Comparison of ENCODE assay signal across 27 mouse cellular contexts in genomic region chr16:14364066-14364465, GRCm38 (mm10). TPM values are rescaled to one million over a fixed set of nuclear protein-coding genes. Genes with fewer than 3 reads are reported as not detected.
DNase-seq lines count a peak whose midpoint lies in the region; ATAC-seq and TF ChIP-seq lines count a peak whose summit lies in the region.
"Had no signal": no experiment of that assay in that cellular context is flagged by ENCODE, and none has a peak within 500 bp of the region (broad histone marks: within the 10 kb centered on the region; RNA-seq: fewer than 3 reads in every experiment).

No protein-coding gene starts in this region.

- no peak overlapping the region for H3K4me2 ChIP-seq in midbrain, embryonic 11.5 days
- no peak overlapping the region for H3K4me2 ChIP-seq in midbrain, embryonic 13.5 days (replicated peaks)
- peak overlapping the region; percentile 22; the same call in 1 of the 2 replicates for H3K4me2 ChIP-seq in liver, embryonic 13.5 days
- H3K4me2 ChIP-seq in forebrain, postnatal 0 days (ENCODE audit: low read depth): no peak overlapping the region
- H3K4me2 ChIP-seq: heart, embryonic 15.5 days; hindbrain, embryonic 12.5 days; intestine, embryonic 15.5 days had no signal

- 96% methylated on average over 6 of the region's 6 CpGs for WGBS in midbrain, embryonic 11.5 days
- WGBS in midbrain, embryonic 13.5 days: 93% methylated on average over 6 of the region's 6 CpGs
- 60% methylated on average over 6 of the region's 6 CpGs for WGBS in liver, embryonic 13.5 days (ENCODE audit: insufficient replicate concordance)
- 66% methylated on average over 6 of the region's 6 CpGs for WGBS in thymus, adult 2 months
- 92% methylated on average over 6 of the region's 6 CpGs for WGBS in forebrain, postnatal 0 days

- H3K4me3 ChIP-seq in gastrocnemius, adult 2 months: peak overlapping the region; percentile 3; the same call in 1 of the 2 replicates
- H3K4me3 ChIP-seq in midbrain, embryonic 11.5 days (ENCODE audit: low read depth, low read length): no peak overlapping the region
- no peak overlapping the region for H3K4me3 ChIP-seq in midbrain, embryonic 13.5 days (replicated peaks)
- H3K4me3 ChIP-seq in liver, embryonic 13.5 days (replicated peaks): no peak overlapping the region
- H3K4me3 ChIP-seq in thymus, adult 2 months (ENCODE audit: control insufficient read depth, insufficient read depth, low read length): no peak overlapping the region
- no peak overlapping the region for H3K4me3 ChIP-seq in forebrain, postnatal 0 days (ENCODE audit: low read depth, low read length)
- H3K4me3 ChIP-seq: heart, embryonic 10.5 days; heart, embryonic 15.5 days; hindbrain, embryonic 12.5 days; intestine, embryonic 15.5 days had no signal

- no peak for TF ChIP-seq POLR2A in thymus, adult 2 months (IDR thresholded peaks at IDR 0.05; ENCODE audit: control insufficient read depth, extremely low read depth, insufficient read depth, low read length, poor library complexity)

- no peak for ATAC-seq in midbrain, embryonic 11.5 days (ENCODE audit: low FRiP score)
- ATAC-seq in midbrain, embryonic 13.5 days: no peak
- no peak for ATAC-seq in liver, embryonic 13.5 days (ENCODE audit: low read depth)
- ATAC-seq in forebrain, postnatal 0 days: no peak
- ATAC-seq: CD4-positive, CD25-positive, alpha-beta regulatory T cell, adult 4 months; forebrain, embryonic 14.5 days; hindbrain, postnatal 0 days; intestine, embryonic 15.5 days had no signal

- TF ChIP-seq CTCF in gastrocnemius, adult 2 months (IDR thresholded peaks at IDR 0.05): no peak
- no peak for TF ChIP-seq CTCF in thymus, adult 2 months (IDR thresholded peaks at IDR 0.05; ENCODE audit: borderline replicate concordance, control insufficient read depth, extremely low read depth, insufficient read depth, low read length, poor library complexity)
- no peak for TF ChIP-seq CTCF in forebrain, postnatal 0 days (IDR thresholded peaks at IDR 0.05; ENCODE audit: low read depth)

- no peaks in the 10 kb centered on the region for H3K36me3 ChIP-seq in midbrain, embryonic 11.5 days (ENCODE audit: control insufficient read depth, insufficient read depth, low read length)
- H3K36me3 ChIP-seq in midbrain, embryonic 13.5 days: no peaks in the 10 kb centered on the region
- no peaks in the 10 kb centered on the region for H3K36me3 ChIP-seq in liver, embryonic 13.5 days
- H3K36me3 ChIP-seq in thymus, adult 2 months (ENCODE audit: control insufficient read depth, insufficient read depth, low read length): no peaks in the 10 kb centered on the region
- no peaks in the 10 kb centered on the region for H3K36me3 ChIP-seq in forebrain, postnatal 0 days (ENCODE audit: insufficient read depth)
- H3K36me3 ChIP-seq: heart, embryonic 10.5 days; heart, embryonic 15.5 days; hindbrain, embryonic 12.5 days; intestine, embryonic 15.5 days had no signal

- H3K4me1 ChIP-seq in midbrain, embryonic 11.5 days (ENCODE audit: control insufficient read depth, insufficient read depth, low read length): peaks cover 7% of the 10 kb centered on the region; the same call in 1 of the 2 replicates
- H3K4me1 ChIP-seq in midbrain, embryonic 13.5 days (replicated peaks): peaks cover 13% of the 10 kb centered on the region
- peaks cover 62% of the 10 kb centered on the region for H3K4me1 ChIP-seq in liver, embryonic 13.5 days (replicated peaks)
- peaks cover 7% of the 10 kb centered on the region for H3K4me1 ChIP-seq in thymus, adult 2 months (replicated peaks; ENCODE audit: control insufficient read depth, insufficient read depth, low read length)
- H3K4me1 ChIP-seq in forebrain, postnatal 0 days (ENCODE audit: insufficient read depth): peaks cover 8% of the 10 kb centered on the region; the same call in 1 of the 2 replicates
- H3K4me1 ChIP-seq: heart, embryonic 10.5 days had no signal

- peak overlapping the region; percentile 52 for H3K27ac ChIP-seq in gastrocnemius, adult 2 months
- H3K27ac ChIP-seq in midbrain, embryonic 11.5 days (ENCODE audit: low read depth, low read length): no peak overlapping the region
- H3K27ac ChIP-seq in midbrain, embryonic 13.5 days: no peak overlapping the region
- no peak overlapping the region for H3K27ac ChIP-seq in liver, embryonic 13.5 days
- H3K27ac ChIP-seq in thymus, adult 2 months (ENCODE audit: control insufficient read depth, insufficient read depth, low read length): no peak overlapping the region
- H3K27ac ChIP-seq in forebrain, postnatal 0 days (ENCODE audit: low read depth, low read length): no peak overlapping the region
- H3K27ac ChIP-seq: heart, embryonic 10.5 days; heart, embryonic 15.5 days; hindbrain, embryonic 12.5 days; hindbrain, postnatal 0 days; intestine, embryonic 15.5 days; kidney, postnatal 0 days had no signal

- no peak overlapping the region for H3K9ac ChIP-seq in midbrain, embryonic 11.5 days (ENCODE audit: low read length)
- no peak overlapping the region for H3K9ac ChIP-seq in midbrain, embryonic 13.5 days (replicated peaks)
- no peak overlapping the region for H3K9ac ChIP-seq in liver, embryonic 13.5 days
- no peak overlapping the region for H3K9ac ChIP-seq in forebrain, postnatal 0 days
- H3K9ac ChIP-seq: heart, embryonic 15.5 days; hindbrain, embryonic 12.5 days; intestine, embryonic 15.5 days had no signal

- no peaks in the 10 kb centered on the region for H3K27me3 ChIP-seq in midbrain, embryonic 11.5 days (ENCODE audit: control insufficient read depth, insufficient read depth, low read length)
- no peaks in the 10 kb centered on the region for H3K27me3 ChIP-seq in midbrain, embryonic 13.5 days
- H3K27me3 ChIP-seq in liver, embryonic 13.5 days: no peaks in the 10 kb centered on the region
- no peaks in the 10 kb centered on the region for H3K27me3 ChIP-seq in thymus, adult 2 months (ENCODE audit: control insufficient read depth, insufficient read depth, low read length)
- H3K27me3 ChIP-seq in forebrain, postnatal 0 days (ENCODE audit: insufficient read depth, low read length): no peaks in the 10 kb centered on the region
- H3K27me3 ChIP-seq: hindbrain, embryonic 12.5 days; intestine, embryonic 15.5 days had no signal

- no peaks in the 10 kb centered on the region for H3K9me3 ChIP-seq in midbrain, embryonic 11.5 days (ENCODE audit: control insufficient read depth, low read length)
- no peaks in the 10 kb centered on the region for H3K9me3 ChIP-seq in midbrain, embryonic 13.5 days
- no peaks in the 10 kb centered on the region for H3K9me3 ChIP-seq in liver, embryonic 13.5 days (replicated peaks)
- H3K9me3 ChIP-seq in forebrain, postnatal 0 days (ENCODE audit: low read length): no peaks in the 10 kb centered on the region
- H3K9me3 ChIP-seq: heart, embryonic 10.5 days; heart, embryonic 15.5 days; hindbrain, embryonic 12.5 days; intestine, embryonic 15.5 days had no signal

- intact Hi-C loops in gastrocnemius, adult 2 months (cut with DNase I): no loop called here

- DNase-seq in gastrocnemius, adult 2 months: no peak
- DNase-seq in gastrocnemius, postnatal 25 days: no peak
- peak; percentile 51 for DNase-seq in midbrain, embryonic 11.5 days (ENCODE audit: low spot score, missing footprints)
- no peak for DNase-seq in liver, embryonic 13.5 days
- no peak for DNase-seq in thymus, adult 2 months
- DNase-seq in cerebellum, postnatal 10 days: no peak
- no peak for DNase-seq in forebrain, postnatal 0 days
- DNase-seq: adrenal gland, adult 2 months; adrenal gland, postnatal 36 days; cerebellum, adult 8-10 months; cerebellum, postnatal 36 days; heart, postnatal 36 days; kidney, adult 8-10 months; kidney, postnatal 4 days; left cerebral cortex, postnatal 4 days; lung, postnatal 36 days; thymus, adult 18-20 months; thymus, postnatal 36 days had no signal

RNA-seq across cellular contexts. Expression of gene Abcc1, which starts 2.7 kb away (rescaled TPM):
- total RNA-seq in gastrocnemius, adult 2 months (2021): 10 to 100 TPM; 21.6 to 25.0 TPM
- total RNA-seq in gastrocnemius, postnatal 25 days (2021): 10 to 100 TPM; 18.8 to 21.8 TPM
- polyA plus RNA-seq in midbrain, embryonic 11.5 days (2014; fragmentation: Nextera tagmentation; extraction: Ambion mirVana): 4.5 and 5.4 TPM in 2 replicates
- polyA plus RNA-seq in midbrain, embryonic 13.5 days (2015; fragmentation: Nextera tagmentation; extraction: Ambion mirVana): 6.9 and 7.1 TPM in 2 replicates
- 3.3 and 3.8 TPM in 2 replicates for polyA plus RNA-seq in liver, embryonic 13.5 days (2015; fragmentation: Nextera tagmentation; extraction: Ambion mirVana)
- polyA plus RNA-seq in thymus, adult 2 months (2012; rRNA removed): 26.6 and 29.7 TPM in 2 replicates
- 11.2 and 15.3 TPM in 2 replicates for total RNA-seq in forebrain, postnatal 0 days (2014; rRNA removed)
- 4.5 and 5.9 TPM in 2 replicates for polyA plus RNA-seq in forebrain, postnatal 0 days (2015; fragmentation: Nextera tagmentation; extraction: Ambion mirVana)

RNA-seq across cellular contexts. Expression of gene Fopnl, which starts 46.9 kb away (rescaled TPM):
- total RNA-seq in gastrocnemius, adult 2 months (2021): 10 to 100 TPM; 65.5 to 73.3 TPM
- total RNA-seq in gastrocnemius, postnatal 25 days (2021): 10 to 100 TPM; 61.1 to 62.4 TPM
- polyA plus RNA-seq in midbrain, embryonic 11.5 days (2014; fragmentation: Nextera tagmentation; extraction: Ambion mirVana): 174 and 194 TPM in 2 replicates
- polyA plus RNA-seq in midbrain, embryonic 13.5 days (2015; fragmentation: Nextera tagmentation; extraction: Ambion mirVana): 198 and 214 TPM in 2 replicates
- polyA plus RNA-seq in liver, embryonic 13.5 days (2015; fragmentation: Nextera tagmentation; extraction: Ambion mirVana): 77.5 and 81.4 TPM in 2 replicates
- polyA plus RNA-seq in thymus, adult 2 months (2012; rRNA removed): 48.0 and 56.1 TPM in 2 replicates
- 111 and 120 TPM in 2 replicates for total RNA-seq in forebrain, postnatal 0 days (2014; rRNA removed)
- polyA plus RNA-seq in forebrain, postnatal 0 days (2015; fragmentation: Nextera tagmentation; extraction: Ambion mirVana): 216 and 222 TPM in 2 replicates
